Mouse (Mus musculus): ENCODE measurements around the gene Caly. TPM values are rescaled to one million over a fixed set of nuclear protein-coding genes. Genes with fewer than 3 reads are reported as not detected.

Caly gene
- polyA plus RNA-seq, 1 experiment = not detected

- no peak overlapping the region for H3K27ac ChIP-seq (ENCODE audit: control insufficient read depth, insufficient read depth, low read depth, low read length, poor library complexity)
- no peaks in the 10 kb centered on the region for H3K4me1 ChIP-seq (ENCODE audit: control insufficient read depth, insufficient read depth, low read length)
- no peak overlapping the region for H3K4me3 ChIP-seq (replicated peaks; ENCODE audit: control insufficient read depth, low read depth, low read length)
- peak; percentile 79 for TF ChIP-seq CTCF (IDR thresholded peaks at IDR 0.05; ENCODE audit: control insufficient read depth, insufficient read depth, low read length)
- TF ChIP-seq POLR2A (IDR thresholded peaks at IDR 0.05; ENCODE audit: borderline replicate concordance, control insufficient read depth, low read depth, low read length) = no peak
- WGBS = 6% methylated on average over 5 of the region's 5 CpGs
These were observed 3.6 kb downstream of the Caly start for GRCm38 (mm10) chr7:140078711-140079110.

GRCm38 (mm10) chr7:140077698-140078097 is 4.7 kb downstream of the Caly start:
- H3K4me3 ChIP-seq (replicated peaks; ENCODE audit: control insufficient read depth, low read depth, low read length) = no peak overlapping the region
- H3K4me1 ChIP-seq (ENCODE audit: control insufficient read depth, insufficient read depth, low read length) = no peaks in the 10 kb centered on the region
- WGBS = 48% methylated on average over 6 of the region's 6 CpGs
- no peak overlapping the region for H3K27ac ChIP-seq (ENCODE audit: control insufficient read depth, insufficient read depth, low read depth, low read length, poor library complexity)
- TF ChIP-seq POLR2A (IDR thresholded peaks at IDR 0.05; ENCODE audit: borderline replicate concordance, control insufficient read depth, low read depth, low read length) = no peak
- no peak for TF ChIP-seq CTCF (IDR thresholded peaks at IDR 0.05; ENCODE audit: control insufficient read depth, insufficient read depth, low read length)

GRCm38 (mm10) chr7:140070042-140070711 is 12.2 kb downstream of the Caly start:
- Histone ChIP-seq H3K27ac (ENCODE audit: control insufficient read depth, insufficient read depth, low read depth, low read length, poor library complexity) (no peak overlapping the region; the same call in 1 of the 2 replicates), H3K4me3 (replicated peaks; ENCODE audit: control insufficient read depth, low read depth, low read length) (no peak overlapping the region), H3K4me1 (ENCODE audit: control insufficient read depth, insufficient read depth, low read length) (no peaks in the 10 kb centered on the region)
- WGBS = 28% methylated on average over 39 of the region's 39 CpGs
- TF ChIP-seq POLR2A (IDR thresholded peaks at IDR 0.05; ENCODE audit: borderline replicate concordance, control insufficient read depth, low read depth, low read length) = peak; percentile 30; the same call in 1 of the 2 replicates
- no peak for TF ChIP-seq CTCF (IDR thresholded peaks at IDR 0.05; ENCODE audit: control insufficient read depth, insufficient read depth, low read length)

- TF ChIP-seq POLR2A (IDR thresholded peaks at IDR 0.05; ENCODE audit: borderline replicate concordance, control insufficient read depth, low read depth, low read length) (no peak), CTCF (IDR thresholded peaks at IDR 0.05; ENCODE audit: control insufficient read depth, insufficient read depth, low read length) (no peak)
- no peak overlapping the region for H3K27ac ChIP-seq (ENCODE audit: control insufficient read depth, insufficient read depth, low read depth, low read length, poor library complexity)
- WGBS = 54% methylated on average over 6 of the region's 6 CpGs
These were observed 15.0 kb downstream of the Caly start for GRCm38 (mm10) chr7:140067397-140067796.

GRCm38 (mm10) chr7:140063092-140063491 is 19.3 kb downstream of the Caly start:
- H3K4me3 ChIP-seq (replicated peaks; ENCODE audit: control insufficient read depth, low read depth, low read length) = no peak overlapping the region
- H3K27ac ChIP-seq (ENCODE audit: control insufficient read depth, insufficient read depth, low read depth, low read length, poor library complexity) = no peak overlapping the region
- no peaks in the 10 kb centered on the region for H3K4me1 ChIP-seq (ENCODE audit: control insufficient read depth, insufficient read depth, low read length)
- TF ChIP-seq CTCF (IDR thresholded peaks at IDR 0.05; ENCODE audit: control insufficient read depth, insufficient read depth, low read length) (peak; percentile 75), POLR2A (IDR thresholded peaks at IDR 0.05; ENCODE audit: borderline replicate concordance, control insufficient read depth, low read depth, low read length) (no peak)
- 17% methylated on average over 7 of the region's 7 CpGs for WGBS

More at GRCm38 (mm10) chr7:140067397-140067796, 15.0 kb downstream of the Caly start:
- H3K4me3 ChIP-seq (replicated peaks; ENCODE audit: control insufficient read depth, low read depth, low read length) = no peak overlapping the region
- H3K4me1 ChIP-seq (ENCODE audit: control insufficient read depth, insufficient read depth, low read length) = no peaks in the 10 kb centered on the region

GRCm38 (mm10) chr7:140062307-140062706 is 20.0 kb downstream of the Caly start:
- 20% methylated on average over 11 of the region's 11 CpGs for WGBS
- Histone ChIP-seq H3K4me1 (ENCODE audit: control insufficient read depth, insufficient read depth, low read length) (no peaks in the 10 kb centered on the region), H3K4me3 (replicated peaks; ENCODE audit: control insufficient read depth, low read depth, low read length) (no peak overlapping the region), H3K27ac (ENCODE audit: control insufficient read depth, insufficient read depth, low read depth, low read length, poor library complexity) (no peak overlapping the region)
- TF ChIP-seq CTCF (IDR thresholded peaks at IDR 0.05; ENCODE audit: control insufficient read depth, insufficient read depth, low read length) (peak; percentile 7; the same call in 1 of the 2 replicates), POLR2A (IDR thresholded peaks at IDR 0.05; ENCODE audit: borderline replicate concordance, control insufficient read depth, low read depth, low read length) (no peak)

GRCm38 (mm10) chr7:140061832-140062130 is 20.6 kb downstream of the Caly start:
- H3K27ac ChIP-seq (ENCODE audit: control insufficient read depth, insufficient read depth, low read depth, low read length, poor library complexity) = no peak overlapping the region
- WGBS = 8% methylated on average over 6 of the region's 6 CpGs

GRCm38 (mm10) chr7:140060936-140061831 is 21.2 kb downstream of the Caly start:
- TF ChIP-seq POLR2A (IDR thresholded peaks at IDR 0.05; ENCODE audit: borderline replicate concordance, control insufficient read depth, low read depth, low read length) (no peak), CTCF (IDR thresholded peaks at IDR 0.05; ENCODE audit: control insufficient read depth, insufficient read depth, low read length) (no peak)
- WGBS = 3% methylated on average over 47 of the region's 47 CpGs
- Histone ChIP-seq H3K4me3 (replicated peaks; ENCODE audit: control insufficient read depth, low read depth, low read length) (no peak overlapping the region), H3K27ac (ENCODE audit: control insufficient read depth, insufficient read depth, low read depth, low read length, poor library complexity) (no peak overlapping the region), H3K4me1 (ENCODE audit: control insufficient read depth, insufficient read depth, low read length) (no peaks in the 10 kb centered on the region)

More at GRCm38 (mm10) chr7:140061832-140062130, 20.6 kb downstream of the Caly start:
- TF ChIP-seq POLR2A (IDR thresholded peaks at IDR 0.05; ENCODE audit: borderline replicate concordance, control insufficient read depth, low read depth, low read length) (no peak), CTCF (IDR thresholded peaks at IDR 0.05; ENCODE audit: control insufficient read depth, insufficient read depth, low read length) (no peak)
- no peak overlapping the region for H3K4me3 ChIP-seq (replicated peaks; ENCODE audit: control insufficient read depth, low read depth, low read length)
- H3K4me1 ChIP-seq (ENCODE audit: control insufficient read depth, insufficient read depth, low read length) = no peaks in the 10 kb centered on the region

Data from bone marrow, adult 2 months (tissue).